Mouse (Mus musculus): ENCODE measurements at regions not wholly inside any gene's neighbourhood (a gene's known extent, or its start where the extent isn't known, plus 50 kb on each side); places are given as distances from the start of the nearest gene placed in this dataset.

GRCm38 (mm10) chr3:133599731-133600130 lies 54.8 kb upstream of the Tet2 start:
- no peak for DNase-seq (ENCODE audit: low spot score in 2 of 2)

DNA sequence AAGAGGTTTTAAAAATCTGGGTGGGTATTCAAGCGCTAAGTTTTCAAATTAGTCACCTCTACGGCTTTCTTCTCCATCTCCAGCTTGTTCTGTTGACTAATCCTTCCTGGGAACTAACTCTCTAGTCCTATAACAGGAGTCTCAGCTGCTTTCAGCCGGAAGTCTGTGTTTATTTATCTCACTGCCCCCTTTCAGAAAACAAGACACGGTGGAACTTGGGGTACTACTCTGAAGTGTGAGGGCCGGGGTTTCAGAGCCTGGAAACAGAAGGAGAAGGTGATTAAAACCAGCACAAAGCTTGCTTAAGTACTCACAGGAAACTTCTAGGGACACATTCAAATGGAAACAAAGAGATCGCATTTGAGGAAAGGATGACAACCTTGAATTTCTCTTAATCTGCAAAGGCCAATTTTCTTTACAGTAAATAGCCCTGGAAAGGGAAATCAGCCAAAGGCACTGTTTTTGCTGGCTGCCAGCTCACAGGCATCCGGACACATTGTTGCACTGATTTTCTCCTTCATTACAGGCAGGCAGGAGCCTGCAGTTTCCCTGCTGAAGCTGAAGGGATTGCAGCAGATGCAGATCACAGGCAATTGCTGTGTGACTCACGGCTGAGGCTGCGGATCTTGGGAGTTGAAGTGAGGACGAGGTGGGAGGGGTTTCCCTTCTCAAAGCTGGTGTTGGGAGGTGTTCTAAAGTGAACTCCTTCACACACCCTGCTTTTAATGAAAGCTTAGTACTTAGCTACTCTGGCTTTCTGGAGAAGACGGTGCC lies 55.7 kb upstream of the Tet2 start:
- peak; percentile 71 to 76 for DNase-seq (ENCODE audit: low spot score in 2 of 2)

DNA sequence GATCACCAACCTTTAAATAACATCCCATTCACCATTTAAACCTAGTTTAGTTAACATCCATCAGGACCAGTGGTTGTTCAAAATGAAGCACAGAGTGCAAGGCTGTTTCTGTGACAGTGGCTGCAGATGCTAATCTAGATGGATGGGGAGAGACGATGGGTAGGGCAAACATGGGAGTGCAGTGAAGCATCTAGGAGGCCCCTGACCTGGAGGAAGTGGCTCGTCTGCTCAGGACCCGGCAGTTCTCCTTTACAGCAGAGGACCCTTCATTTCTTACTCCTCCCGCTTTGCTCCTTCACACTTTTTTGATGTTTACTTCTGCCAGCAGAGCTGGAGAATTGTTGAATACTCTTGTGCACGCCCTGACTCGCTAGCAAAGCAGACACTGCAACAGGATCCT lies 60.5 kb upstream of the Tet2 start:
- no peak for DNase-seq (ENCODE audit: low spot score in 2 of 2)

GRCm38 (mm10) chr3:133608845-133609261 lies 63.9 kb upstream of the Tet2 start:
- no peak for DNase-seq (ENCODE audit: low spot score in 2 of 2)

DNA sequence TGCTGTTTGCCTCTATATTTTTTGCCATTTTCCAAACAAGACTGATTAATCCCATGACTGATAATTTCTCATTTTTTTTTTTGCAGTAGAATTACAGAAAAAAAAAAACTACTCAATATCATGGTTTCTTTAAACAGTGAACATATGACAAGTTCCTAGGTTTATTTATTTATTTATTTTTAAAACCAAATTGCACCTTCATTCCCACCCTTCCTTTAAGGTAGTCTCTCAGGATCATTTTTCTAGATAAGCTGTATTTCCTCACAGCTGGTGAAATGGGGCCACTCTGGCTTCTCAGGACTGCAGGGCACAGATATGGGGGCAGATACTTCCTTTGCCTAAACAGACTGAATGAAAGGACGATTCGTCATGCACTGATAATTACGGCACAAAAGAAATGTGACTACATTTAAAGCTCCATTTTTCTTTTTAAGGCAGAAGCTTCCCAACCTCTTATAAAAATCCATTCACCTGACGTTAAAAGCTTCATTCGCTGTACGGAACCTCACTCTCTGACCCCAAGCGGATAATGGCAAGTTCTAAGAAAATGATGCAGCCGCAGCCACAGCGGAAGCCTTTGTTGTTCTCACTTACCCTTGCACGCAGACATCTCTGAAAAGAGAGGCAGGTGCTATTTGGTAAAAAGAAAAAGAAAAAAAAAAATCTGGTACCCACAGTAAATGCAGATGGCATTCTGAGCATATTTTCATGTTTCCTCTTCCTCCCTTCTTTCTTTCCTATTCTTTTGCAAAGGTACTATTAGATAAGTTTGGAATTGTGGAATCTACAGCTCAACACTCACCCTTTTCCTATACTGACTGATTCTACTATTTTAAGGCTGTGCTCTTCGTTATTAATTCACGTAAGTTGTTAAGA lies 69.1 kb upstream of the Tet2 start:
- no peak for DNase-seq (ENCODE audit: low spot score in 2 of 2)

DNA sequence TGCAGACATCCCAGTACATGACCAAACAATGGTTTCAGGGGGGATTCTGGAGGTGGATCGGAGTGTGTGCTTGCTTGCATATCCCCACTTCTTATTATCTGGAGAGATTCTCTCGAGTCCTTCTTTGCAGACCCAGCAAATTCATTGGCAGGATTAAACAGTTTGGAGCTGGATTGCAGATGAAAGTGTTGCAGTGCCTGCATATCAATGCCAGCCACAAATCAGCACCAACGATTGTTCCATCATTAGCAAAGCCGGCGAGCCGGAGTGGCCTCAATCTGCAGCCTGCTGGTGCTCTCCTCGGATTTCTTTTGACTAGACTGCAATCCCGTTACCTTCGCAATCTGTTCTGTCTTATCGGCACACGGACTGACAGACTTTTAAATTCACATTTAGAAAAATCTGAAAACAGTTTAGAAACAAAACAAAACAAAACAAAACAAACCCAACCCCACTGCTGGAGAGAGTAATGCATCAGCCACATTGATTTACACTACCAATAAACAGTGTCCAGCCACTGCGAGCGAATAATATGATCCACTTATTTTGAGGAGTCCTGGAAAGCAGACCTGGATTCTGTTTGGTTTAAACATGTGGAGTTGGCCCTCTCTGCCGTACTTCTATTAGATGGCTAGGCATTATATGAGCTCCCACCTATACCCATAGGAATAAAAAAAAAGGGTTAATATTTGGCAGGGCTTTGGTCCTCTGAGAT lies 69.9 kb upstream of the Tet2 start:
- DNase-seq (ENCODE audit: low spot score in 2 of 2): peak in 1 of 2 experiments; percentile 13

GRCm38 (mm10) chr3:133617036-133617435 lies 72.1 kb upstream of the Tet2 start:
- no peak for DNase-seq (ENCODE audit: low spot score in 2 of 2)

- DNase-seq (ENCODE audit: low spot score in 2 of 2): no peak
Measured at GRCm38 (mm10) chr3:133618491-133618890, 73.6 kb upstream of the Tet2 start.

- no peak for DNase-seq (ENCODE audit: low spot score in 2 of 2)
Measured at GRCm38 (mm10) chr3:133623201-133623744, 78.3 kb upstream of the Tet2 start.

GRCm38 (mm10) chr3:133624079-133624875 lies 79.3 kb upstream of the Tet2 start:
- DNase-seq (ENCODE audit: low spot score in 2 of 2): no peak

DNA sequence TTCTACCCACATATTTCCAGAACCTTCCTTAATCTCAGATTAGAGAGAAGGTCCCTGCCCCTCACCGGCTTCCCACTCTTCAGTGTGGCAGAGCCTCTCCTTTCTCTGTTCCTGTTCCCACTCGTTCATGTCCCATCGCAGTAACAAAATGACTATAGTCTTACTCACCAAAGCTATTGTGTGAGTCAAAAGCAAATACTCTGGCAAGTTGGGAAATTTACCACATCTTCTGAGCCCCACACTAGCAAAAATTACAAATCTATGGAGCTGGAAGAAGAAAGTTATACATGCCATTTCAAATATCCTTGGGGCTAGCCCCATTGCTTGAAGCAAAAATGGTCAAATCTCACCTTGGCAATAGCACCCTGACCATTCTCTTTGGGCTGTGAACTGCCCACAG lies 80.1 kb upstream of the Tet2 start:
- DNase-seq (ENCODE audit: low spot score in 2 of 2): no peak

DNA sequence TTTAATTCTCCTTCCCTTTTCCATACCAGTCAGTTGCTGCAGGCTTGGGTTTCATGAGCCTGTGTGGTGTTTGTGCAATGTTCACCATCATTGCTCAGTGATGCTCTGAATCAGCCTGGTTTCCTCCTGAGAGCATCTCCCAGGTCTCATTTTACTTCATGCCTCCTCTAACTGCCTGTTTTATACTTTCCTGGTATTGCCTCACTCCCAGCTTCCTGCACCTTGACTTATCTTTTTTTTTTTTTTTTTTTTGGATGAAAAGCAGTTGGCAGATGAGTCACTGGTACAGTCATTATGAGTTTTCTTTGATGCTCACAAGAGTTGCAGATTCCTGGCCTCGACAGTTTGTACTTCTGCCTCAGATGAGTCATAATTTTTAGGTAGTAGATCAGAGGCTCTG lies 81.5 kb upstream of the Tet2 start:
- peak in 1 of 2 experiments; percentile 10 for DNase-seq (ENCODE audit: low spot score in 2 of 2)

DNA sequence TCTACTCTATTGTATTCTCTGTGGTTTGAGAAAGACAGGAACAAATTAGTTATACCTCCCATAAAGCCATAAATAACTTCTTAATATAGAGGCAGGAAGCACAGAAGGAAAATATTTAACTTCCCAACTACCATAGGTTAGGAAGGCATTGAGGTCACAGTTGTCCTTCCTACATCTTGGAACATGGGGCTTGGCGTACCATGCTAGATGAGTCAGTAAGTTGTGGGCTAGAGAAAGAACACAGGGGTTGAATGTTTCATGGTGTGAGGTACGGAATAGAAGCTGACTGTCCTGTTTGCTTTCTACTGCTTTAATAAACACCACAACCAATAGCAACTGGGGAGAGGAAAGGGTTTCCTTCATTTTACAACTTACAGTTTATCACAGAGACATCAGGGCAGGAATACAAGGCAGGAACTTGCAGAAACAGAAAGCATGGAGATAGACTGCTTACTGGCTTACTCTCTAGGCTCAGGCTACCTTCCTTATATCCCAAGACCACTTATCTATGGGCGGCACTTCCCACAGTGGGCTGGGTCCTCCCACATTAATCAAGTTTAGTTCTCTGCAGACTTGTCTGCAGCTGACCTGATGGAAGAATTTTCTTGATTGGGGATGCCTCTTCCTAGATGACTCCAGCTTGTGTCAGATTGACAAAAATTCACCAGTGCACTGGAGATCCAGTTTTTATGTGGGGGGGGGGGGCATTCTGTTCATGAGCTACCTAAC lies 82.3 kb upstream of the Tet2 start:
- DNase-seq (ENCODE audit: low spot score in 2 of 2): no peak

DNA sequence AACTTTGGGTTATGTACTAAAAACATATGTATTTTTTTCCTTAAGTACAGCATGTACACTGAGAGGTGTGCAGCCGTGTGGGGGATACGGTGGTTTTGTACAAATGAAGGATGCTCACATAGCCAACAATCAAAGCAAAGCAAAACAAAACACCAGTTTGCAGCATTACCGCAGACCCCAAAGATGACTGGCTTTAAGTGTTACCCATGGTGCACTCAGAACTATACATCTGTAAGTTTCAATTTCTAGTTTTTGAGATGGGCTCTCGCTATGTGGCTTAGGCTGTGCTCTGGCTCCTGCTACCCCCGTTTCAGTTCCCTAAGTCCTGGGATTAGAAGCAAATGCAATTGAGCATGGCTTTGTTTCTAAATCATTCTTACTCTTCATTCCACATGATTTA lies 89.4 kb upstream of the Tet2 start:
- DNase-seq (ENCODE audit: low spot score in 2 of 2): no peak

- no peak for DNase-seq (ENCODE audit: low spot score in 2 of 2)
Measured at GRCm38 (mm10) chr3:133645604-133646003, 100.7 kb upstream of the Tet2 start.

DNA sequence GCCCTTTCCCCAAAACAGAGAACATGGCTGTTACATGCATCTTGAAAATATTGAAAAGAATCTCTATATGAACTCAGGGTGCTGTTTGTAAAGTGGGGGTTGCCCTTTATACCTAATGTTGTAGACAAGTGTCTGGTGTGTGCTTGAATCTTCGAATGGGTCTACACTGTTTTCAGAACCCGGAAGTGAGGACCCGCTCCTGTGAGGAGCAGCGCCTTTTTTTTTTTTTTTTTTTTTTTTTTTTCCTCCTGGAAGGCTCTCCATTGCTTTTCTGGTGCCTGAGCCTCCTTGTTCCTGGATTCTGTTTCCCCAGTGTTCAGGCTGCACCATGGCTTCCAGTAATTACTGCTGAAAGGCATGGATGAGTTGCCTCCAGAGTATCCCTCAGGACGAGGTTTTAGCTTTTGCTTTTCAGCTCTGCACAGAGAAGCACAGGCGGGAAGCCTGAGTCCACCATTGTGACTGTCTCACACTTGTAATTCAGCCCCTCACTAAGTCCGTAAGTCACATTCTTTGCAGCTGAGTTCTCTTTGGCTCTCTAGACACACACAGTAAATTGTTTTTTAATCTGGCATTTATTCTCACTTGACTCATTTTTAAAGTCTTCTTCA lies 101.6 kb upstream of the Tet2 start:
- no peak for DNase-seq (ENCODE audit: low spot score in 2 of 2)

- no peak for DNase-seq (ENCODE audit: low spot score in 2 of 2)
Measured at GRCm38 (mm10) chr3:133650025-133650424, 105.1 kb upstream of the Tet2 start.

GRCm38 (mm10) chr3:133651996-133652395 lies 107.1 kb upstream of the Tet2 start:
- DNase-seq (ENCODE audit: low spot score in 2 of 2): no peak

- DNase-seq (ENCODE audit: low spot score in 2 of 2): no peak
Measured at GRCm38 (mm10) chr3:133659759-133660158, 114.8 kb upstream of the Tet2 start.

DNA sequence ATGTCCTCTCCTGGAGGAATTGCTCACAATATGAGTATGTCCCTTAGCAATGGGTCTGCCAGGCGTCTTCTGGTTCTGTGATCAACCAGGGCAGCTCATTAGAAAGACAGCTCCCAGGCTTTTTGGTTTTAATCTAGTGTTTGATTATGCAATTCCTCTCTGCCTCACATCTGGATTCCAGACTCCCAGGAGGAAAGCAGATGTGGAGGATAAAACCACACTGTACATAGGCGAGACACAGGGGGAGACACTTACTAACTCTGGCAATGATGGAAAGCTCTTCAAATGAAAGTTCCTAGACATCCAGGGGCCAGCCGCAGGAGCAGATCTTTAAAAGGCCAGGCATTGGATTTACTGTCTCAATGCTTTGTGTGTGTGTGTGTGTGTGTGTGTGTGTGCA lies 116.4 kb upstream of the Tet2 start:
- no peak for DNase-seq (ENCODE audit: low spot score in 2 of 2)

Measured in frontal cortex, postnatal 36 days (tissue).